Mouse (Mus musculus): Measurements from ENCODE around the gene Mysm1. TPM values are rescaled to one million over a fixed set of nuclear protein-coding genes. Genes with fewer than 3 reads are reported as not detected.

Mysm1 gene
- 10 to 100 TPM in 1 of 4 experiments, 1 to 10 TPM in 3; 3.9 to 10.2 (median 6.9) TPM for total RNA-seq (2022)

DNA sequence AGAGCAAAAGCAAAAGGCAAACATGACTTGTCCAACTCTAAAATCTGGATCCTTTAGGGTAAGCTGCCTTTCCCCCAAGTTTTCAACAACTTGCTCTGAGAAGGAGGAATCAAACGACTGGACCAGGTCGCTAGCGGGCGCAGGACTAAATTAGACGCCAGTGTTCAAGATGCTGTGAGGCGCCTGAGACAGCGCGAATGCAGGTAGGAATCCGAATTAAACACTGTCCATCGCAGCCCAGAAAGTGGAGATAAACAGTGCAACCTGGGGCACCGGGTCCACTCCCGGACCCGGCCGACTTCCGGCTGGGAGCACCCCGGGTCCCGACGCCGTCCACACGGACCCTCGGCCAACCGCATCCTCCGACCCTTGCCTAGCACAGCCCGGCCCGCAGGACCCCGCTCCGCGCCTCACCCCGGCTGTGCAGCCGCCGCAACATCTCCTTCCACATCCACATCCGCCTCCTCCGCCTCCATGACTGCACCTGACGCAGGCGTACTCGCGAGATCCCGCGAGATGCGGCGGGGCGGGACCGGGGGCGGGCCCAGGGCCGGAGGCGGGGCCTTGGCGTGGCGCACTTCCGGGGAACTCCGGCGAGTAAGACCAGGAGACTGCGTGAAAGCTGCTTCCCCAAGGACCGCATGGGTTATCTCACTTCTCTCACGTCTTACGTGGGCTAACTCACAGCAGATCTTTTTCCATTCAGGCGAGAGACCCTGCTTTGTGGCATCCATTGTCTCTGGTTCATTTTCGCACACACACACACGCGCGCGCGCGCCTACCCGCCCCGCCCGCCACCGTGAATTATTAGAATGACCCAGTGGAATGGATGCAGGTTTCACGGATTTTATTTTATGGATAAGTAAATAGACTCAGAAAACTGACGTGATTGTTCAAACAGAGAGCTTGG lies at the start of gene Mysm1:
TSS of gene Mysm1 (minus strand) at position 511 of the 910 bp plus-strand sequence.
- DNase-seq (ENCODE audit: low spot score in 2 of 2): peak; percentile 89 to 90

DNA sequence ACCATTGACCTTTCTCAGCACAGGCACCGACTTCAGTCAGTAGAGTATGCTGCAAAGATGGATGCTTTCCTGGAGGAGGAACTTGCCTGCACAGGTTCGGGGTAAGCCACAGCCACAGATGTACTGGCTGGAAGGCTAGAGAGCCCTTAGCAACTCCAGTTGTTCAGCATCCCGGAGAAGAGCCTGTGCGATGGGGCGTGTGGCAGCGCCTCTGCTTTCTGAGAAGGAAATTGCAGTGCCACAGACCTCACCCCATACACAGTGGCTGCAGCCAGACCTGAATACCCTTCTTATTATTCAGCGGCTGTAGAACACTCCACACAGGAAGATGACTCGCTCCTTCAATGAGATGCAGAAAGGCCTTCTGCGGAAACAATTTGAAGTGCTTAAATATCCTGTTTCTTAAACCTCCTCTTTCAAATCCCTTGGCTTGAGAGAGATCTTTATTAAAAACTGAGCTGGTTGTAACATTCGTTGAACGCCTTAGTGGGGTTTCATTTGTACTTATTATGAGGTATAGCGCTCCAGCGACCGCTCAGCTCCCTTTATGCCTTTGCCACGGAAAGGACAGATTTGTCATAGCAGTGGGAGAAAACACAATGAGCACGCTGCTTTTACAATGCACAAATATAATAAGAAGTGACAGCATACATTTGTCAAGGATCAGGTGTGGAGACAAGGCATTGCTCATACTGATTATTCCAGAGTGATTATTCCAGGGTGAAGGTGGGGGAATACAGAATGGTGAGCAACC lies 47.1 kb upstream of the Mysm1 start:
- DNase-seq (ENCODE audit: low spot score in 2 of 2): no peak

DNA sequence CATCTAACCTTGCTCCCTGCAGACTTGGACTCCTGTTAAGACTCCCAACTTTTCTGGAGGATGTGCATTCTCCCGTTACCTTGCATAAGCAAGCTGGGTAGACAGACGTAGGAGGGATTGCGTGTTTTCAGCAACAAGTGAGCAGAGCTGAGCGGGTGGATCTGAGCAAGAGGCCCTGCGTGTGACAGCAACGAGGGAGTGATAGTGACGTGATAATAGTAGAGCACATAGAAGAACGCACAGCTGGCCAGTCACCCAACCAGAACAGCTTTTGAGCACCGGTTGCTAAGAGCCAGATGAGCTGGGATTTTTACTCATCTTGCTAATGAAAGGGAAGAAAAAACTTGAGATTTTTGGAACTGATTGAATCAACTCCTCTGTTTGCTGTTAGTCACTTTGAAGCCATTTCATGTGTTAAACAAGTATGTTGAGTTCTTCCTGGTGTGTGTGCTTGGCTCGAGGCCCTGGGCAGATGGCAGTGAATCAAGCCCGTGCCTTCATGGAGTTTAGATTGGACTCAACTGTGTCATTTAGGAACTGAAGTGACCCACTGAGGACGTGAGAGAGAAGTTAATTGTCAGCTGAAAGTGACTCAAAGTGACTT lies 44.6 kb upstream of the Mysm1 start:
- DNase-seq (ENCODE audit: low spot score in 2 of 2): no peak

DNA sequence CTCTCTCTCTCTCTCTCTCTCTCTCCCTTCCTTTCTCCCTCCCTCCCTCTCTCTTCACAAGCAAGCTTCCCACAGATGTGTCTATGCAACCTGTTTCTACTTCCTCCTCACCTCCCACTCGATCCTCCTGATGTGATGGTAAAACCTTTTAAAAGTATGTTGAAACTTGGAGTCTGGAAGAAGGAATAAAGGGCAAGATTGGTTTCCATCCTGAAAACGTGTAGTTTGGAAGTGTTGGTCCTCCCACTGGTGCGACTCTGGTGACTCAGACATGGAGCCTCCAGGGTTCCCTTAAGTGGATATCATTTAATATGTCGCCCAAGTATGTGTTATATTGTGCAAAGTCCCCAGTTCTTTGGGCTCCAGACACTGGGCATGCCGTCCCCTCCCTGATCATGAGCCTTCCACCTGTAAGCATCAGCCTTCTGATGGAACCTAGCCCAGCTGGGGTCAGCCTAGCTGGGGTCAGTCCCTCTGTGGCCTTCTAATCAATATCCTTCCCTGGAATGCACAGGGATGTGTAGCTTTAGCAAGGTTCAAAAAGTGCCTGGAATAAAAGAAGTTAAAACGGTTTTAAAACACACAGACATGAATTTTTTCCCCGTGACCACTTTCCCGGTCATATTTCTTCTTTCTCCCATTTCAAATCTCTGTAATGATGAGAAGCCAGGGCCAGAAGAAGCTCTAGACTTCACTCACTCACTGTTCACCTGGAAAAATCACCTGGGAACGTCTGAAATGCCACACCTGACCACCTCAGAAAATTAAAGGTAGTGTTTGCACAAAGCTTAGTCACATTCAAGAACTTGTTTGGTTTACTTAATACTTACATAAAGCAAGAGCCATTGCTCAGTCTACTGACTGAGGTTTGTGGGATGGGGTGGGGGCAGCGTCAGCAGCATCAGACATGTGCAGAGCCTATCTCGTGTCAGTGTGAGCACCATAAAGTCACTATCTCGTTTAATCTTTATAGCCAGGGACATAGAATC lies 43.0 kb upstream of the Mysm1 start:
- DNase-seq (ENCODE audit: low spot score in 2 of 2): no peak

DNA sequence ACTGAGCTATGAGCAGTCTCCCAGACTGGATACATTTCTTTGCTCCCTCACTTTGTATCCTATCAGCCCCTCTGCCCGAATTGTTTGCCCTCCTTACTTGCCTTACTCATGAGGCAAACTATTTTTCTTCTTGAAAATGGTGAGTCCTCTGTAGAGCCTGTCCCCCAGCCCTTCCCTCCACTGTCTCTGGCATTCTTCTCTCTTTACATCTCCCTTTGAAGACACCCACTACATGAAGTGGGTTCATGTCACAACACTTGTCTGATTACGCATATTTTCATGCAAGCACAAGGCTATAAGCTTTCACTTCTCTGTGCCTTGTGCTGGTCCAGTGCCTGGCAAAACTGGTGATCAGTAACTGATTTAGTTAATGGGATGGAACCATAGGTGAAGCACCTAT lies 41.3 kb upstream of the Mysm1 start:
- DNase-seq (ENCODE audit: low spot score in 2 of 2): no peak

DNA sequence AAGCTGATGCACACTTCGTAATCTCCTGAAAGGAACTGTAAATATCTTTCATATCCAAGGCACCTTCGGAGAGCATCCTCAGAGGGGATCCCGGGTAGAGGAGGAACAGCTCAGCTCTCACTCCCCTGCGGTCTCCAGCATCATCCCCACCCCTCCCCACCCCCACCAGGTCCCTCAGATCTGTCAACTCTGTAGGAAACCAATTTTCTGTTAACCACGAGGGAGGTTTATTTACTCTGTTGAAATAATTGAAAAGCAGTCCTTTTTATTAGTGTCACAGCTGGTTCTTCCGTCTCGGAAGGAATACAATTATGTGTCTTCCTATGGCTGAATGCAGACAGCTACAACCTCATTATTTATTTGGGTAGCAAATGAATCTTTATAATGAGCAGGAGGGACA lies 39.3 kb upstream of the Mysm1 start:
- DNase-seq (ENCODE audit: low spot score in 2 of 2): no peak

DNA sequence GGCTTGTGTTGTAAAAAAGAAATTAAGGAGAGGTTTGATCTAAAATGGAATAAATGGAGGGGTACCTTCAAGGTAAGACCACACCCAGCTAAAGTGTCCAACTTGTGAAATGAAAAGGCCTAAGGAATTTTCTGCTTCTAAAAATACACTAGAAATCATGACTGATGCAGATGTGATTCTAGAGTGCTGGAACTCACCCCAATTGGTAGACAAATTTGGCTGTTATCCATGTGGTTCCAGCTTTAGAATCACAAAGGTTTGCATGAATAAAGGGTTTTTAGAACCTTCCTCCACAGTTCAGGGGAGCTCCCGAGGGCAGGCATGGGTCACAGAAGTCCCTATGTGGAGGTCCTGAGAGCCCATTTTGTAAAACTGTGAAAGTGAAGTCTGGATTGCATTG lies 33.8 kb upstream of the Mysm1 start:
- no peak for DNase-seq (ENCODE audit: low spot score in 2 of 2)

DNA sequence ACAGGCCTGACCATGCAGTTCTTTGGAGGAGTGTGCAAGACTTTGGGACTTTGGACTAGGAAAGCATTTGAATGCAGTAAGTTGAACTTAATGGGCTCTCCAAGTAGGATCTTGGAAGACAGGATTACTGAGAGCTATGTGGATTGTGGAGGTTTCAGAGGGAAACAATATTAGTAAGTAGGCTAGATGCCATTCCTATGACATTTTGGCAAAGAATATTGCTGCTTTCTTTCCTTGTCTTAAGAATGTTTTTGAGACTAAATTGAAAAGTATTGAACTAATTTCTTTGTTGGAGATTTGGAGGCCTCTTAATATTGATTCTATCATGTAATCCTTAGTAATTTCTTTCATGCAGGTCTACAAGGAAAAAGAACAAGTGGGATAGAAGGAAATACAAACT lies 33.4 kb upstream of the Mysm1 start:
- no peak for DNase-seq (ENCODE audit: low spot score in 2 of 2)

DNA sequence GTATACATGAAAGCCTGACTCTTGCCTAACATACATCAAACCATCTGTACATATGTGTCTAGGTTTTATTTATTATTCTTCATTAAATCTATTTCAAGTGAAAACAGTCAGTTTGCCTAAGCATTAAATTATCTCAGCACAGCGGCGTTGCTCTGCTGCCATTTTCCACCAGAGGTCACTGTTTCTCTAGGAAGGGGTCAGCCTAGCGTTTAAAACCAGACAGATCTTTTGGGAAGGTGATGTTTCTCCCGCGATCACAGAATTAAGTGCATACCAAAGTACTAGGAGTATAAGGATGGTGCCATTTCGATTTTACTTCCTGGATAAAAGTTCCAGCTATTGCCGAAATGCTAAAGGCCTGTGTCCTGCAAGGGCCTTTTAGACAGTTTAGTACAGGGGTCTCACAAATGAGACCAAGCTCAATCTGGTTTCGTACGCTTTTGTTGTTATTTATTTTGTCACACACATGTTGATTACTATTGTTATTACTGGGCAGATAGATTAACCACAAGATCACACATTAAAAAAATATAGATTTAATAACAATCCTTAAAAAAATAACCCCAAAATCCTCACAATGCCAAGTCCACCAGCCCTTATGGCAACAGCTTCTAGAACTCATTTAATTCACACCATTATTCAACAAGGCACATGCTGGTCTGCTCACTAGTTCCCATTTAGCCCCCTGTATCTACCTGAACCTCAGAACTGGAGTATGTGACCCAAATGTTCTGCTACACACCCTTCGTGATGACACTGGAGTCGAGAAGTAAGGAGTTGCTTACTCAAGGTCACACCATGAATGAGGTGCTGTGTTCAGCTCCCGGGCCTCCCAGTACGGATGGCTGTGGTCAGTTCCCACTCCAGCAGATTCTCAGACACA lies 29.5 kb upstream of the Mysm1 start:
- peak; percentile 29 to 51 for DNase-seq (ENCODE audit: low spot score in 2 of 2)

DNA sequence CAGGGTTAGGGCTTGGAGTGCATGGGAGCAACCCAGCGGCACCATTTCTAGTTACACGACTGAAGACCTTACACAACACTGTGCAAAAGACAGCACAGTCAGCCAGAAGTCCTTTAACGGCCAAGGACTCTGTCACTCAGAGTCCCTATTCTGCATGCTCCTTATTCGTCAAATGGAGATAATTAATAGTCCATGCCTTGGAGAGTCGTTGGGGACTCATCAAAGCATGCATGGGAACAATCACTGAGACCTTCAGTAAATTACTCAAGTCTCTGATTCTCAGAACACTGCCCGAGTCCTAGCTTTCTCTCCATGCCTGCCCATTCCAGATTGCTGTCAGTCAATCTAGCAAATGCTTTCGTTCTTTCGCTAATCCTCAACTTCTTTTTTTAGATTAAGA lies 28.9 kb upstream of the Mysm1 start:
- DNase-seq (ENCODE audit: low spot score in 2 of 2): no peak

DNA sequence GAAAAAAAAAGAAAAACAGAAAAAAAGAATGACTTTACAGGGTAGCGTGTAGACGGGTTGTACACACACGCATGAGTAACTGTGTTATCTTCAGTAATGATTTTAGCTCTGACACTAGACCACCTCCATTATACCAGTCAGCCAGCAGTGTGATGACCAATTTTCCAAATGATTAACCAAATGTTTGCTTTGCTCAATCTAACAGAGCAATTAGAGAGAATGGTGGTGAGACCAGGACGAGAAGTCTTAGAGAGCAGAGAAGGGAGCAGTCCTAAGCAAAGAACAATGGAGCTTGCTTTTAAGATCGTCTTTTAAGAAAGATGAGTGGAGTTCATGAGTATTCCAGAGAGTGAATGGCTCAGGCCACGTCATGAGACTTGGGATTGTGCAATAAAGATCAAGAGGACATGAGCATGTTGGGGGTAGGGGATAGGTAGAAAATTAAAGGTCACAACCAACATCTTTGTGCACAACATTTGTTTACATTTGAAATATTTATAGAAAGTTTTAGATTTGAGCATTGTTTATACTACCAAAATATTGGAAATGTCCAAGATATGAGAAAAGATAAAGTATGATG lies 26.4 kb upstream of the Mysm1 start:
- DNase-seq (ENCODE audit: low spot score in 2 of 2): no peak

DNA sequence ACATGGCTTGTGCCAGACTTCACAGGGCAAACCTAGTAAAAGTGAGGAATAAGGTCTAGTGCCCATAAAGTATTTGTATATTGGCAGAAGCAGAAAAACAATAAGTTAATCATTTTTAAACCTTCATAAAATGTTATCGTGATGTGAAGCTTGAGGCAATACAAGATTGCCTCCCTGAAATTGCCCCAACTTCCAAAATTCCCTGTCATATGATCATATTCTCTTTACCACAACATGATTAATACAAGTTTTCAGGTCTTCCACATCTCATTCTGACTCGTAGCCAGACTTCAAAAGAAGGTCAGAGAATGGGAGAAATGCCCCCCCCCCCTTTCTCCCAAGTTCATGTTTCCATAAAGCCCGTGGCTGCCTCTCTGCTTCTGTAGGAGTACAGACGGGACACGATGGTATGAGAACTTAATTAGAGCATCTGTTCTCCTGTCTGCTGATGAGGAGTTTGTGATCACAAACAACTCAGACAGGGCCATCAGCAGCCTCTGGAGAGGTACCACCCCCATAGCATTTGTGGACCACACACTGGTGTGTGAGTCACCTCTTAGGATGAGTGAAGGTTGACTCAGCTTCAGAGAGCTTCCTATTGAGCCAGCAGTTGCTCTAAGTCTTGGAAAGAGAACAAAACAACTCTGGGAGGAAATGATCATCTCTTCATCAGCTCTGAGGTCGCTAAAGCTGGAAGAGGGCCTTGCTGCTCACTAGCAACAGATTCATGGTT lies 22.3 kb upstream of the Mysm1 start:
- no peak for DNase-seq (ENCODE audit: low spot score in 2 of 2)

DNA sequence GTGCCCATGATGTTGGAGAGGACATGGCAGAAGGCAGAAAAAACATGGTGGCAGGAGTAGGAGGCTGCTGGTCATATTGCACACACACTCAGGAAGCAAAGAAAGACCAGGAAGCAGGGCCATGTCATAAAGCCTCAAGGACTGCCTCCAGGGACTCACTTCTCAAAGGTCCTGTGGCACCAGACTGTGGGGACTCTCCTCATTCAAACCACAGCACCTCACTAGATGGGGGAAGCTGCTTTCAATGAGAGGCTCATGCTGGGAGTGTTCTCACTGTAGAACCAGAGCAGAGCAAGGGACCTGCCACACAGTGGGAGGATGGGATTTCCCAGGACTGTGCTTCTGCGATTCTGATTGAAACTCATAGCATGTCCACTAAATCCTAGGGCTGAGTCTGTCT lies 21.2 kb upstream of the Mysm1 start:
- DNase-seq (ENCODE audit: low spot score in 2 of 2): no peak

DNA sequence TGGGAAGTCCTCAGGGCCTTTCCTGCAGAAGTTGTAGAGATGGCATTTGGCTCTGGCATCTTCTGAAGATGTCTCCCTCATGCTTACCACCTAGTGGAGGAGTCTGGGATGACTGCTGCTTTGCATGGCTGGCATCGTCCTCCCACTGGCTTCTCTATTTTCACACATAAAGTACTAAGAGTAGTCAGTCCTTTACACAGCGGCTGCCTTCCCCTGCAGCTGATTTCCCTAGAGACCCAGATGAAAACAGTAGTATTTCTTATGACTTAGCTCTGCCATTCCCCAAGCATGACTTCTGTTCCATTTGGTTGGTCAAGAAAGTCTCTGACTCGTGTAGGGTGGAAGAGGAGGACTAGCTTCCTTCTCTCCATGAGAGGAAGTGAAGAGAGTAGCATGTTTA lies 20.3 kb upstream of the Mysm1 start:
- DNase-seq (ENCODE audit: low spot score in 2 of 2): no peak

DNA sequence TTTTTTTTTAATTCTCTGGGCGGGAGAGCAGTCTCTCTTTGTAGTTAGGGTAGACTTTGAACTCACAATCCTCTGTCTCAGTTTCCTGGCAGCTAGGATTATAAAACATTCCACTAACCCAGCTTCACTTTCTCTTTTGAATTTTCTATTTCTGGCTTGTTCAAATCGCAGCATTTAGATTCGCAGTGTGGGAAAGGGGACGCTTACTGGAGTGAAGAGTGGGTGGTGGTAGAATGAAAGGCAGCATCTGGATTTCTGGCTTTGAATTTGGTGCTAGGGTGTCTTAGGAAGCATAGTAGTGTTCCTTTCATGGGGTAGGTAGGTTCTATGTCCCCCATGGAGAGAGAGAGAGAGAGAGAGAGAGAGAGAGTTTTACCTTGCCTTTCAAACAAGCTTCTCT lies 17.0 kb upstream of the Mysm1 start:
- no peak for DNase-seq (ENCODE audit: low spot score in 2 of 2)

DNA sequence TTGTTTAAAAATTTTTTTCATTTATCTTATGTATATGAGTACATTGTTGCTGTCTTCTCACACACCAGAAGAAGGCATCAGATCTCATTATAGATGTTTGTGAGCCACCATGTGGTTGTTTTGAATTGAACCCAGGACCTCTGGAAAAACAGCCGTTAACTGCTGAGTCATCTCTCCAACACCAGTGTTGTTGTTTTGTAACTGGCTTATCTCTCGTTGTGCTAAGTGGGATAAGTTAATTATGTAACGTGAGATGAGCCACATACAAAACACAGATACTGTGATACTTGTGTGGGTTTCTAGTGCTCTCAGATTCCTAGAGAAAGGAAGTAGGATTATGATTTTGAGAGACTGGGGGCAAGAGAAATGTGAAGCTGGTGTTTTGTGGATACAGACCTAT lies 11.3 kb upstream of the Mysm1 start:
- DNase-seq (ENCODE audit: low spot score in 2 of 2): no peak

DNA sequence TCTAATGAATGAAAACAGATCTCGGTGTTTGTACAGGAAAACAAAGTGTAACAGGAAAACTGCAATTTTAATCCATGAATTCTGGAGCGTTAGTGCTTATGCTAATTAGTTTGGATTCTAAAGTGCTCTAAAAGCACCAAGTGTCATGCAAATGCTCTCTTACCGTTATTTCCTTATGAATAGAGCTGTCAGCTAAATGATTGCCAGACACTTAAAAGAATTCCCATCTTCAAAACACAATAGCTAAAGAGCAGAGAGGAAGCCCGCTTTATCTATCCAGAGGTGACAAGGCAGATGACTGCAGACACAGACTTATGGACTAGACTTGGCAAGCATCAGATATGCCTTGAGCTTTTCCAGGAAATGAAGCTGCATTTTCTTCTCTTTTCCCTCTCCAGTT lies 8.8 kb upstream of the Mysm1 start:
- no peak for DNase-seq (ENCODE audit: low spot score in 2 of 2)

DNA sequence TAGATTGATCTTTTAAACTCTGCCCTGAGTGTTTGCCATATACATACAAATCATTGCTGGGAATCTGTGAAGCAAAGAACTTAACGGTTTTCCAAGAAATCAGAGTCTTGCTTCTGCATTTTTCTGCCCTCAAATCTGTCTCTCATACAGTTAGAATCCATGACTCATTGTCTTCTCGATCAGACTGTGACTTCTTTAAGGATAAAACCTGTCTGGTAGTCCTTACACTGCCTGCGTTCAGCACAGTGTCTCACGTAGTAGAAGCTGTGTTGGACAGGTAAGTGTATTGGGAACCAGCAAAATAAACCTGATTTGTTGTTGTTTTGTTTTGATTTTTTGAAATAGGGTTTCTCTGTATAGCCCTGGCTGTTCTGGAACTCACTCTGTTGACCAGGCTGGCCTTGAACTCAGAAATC lies 608 bp upstream of the Mysm1 start:
- DNase-seq (ENCODE audit: low spot score in 2 of 2): no peak

DNA sequence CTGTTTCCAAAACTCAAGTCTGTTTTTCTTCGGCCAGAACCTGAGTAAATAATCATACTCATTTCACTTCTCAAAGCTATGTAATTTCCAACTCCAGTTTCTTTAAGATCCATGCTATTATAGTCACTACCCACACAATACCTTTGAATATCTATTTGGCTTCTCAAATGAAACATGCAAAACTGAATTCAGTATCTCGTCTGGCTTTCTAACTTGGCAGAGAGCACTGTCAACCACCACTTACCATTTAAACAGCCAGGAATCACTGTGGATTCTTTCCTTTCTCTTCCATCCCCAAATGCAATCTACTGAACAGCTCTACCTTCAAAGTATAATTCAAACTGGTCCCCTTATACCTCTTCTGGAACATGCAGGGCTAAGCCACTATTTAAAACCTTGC lies 5.6 kb downstream of the Mysm1 start:
- DNase-seq (ENCODE audit: low spot score in 2 of 2): no peak

Data from gastrocnemius, adult 8-10 months (tissue).